Mouse (Mus musculus): ENCODE results near the gene Fkbp4.

- TF ChIP-seq CTCF (IDR thresholded peaks at IDR 0.05; ENCODE audit: low read depth, low read length) (peak; percentile 27), POLR2A (IDR thresholded peaks at IDR 0.05; ENCODE audit: insufficient read depth, low read length) (no peak)
Measured at GRCm38 (mm10) chr6:128411115-128411514, 27.4 kb downstream of the Fkbp4 start.
